Mouse (Mus musculus): ENCODE measurements around the gene Tmem178.

Tmem178 gene

GRCm38 (mm10) chr17:80944530-80945198 is at the start of gene Tmem178:
TSS of gene Tmem178 (plus strand) at chr17:80944632.
- no peak for DNase-seq (ENCODE audit: low spot score in 2 of 2)

DNA sequence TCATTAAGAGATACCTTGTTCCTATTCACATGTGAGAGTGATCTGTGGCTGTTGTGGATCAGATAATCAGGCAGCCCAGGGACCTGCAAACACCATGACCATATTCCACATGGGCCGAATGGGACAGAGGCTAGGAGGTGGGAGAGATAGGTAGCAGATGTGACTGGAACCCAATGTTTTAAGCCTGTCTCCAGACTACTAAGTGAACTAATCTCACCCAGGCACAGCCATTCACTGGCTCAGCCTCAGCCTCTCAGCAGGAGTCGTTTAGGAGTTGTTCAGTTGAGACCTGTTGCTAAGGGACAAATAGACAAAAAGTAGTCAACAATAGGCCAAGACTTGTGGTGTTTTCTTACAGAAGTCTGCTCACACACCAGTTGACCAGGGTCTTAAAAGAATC is 48.0 kb upstream of the Tmem178 start:
- DNase-seq (ENCODE audit: low spot score in 2 of 2): no peak

DNA sequence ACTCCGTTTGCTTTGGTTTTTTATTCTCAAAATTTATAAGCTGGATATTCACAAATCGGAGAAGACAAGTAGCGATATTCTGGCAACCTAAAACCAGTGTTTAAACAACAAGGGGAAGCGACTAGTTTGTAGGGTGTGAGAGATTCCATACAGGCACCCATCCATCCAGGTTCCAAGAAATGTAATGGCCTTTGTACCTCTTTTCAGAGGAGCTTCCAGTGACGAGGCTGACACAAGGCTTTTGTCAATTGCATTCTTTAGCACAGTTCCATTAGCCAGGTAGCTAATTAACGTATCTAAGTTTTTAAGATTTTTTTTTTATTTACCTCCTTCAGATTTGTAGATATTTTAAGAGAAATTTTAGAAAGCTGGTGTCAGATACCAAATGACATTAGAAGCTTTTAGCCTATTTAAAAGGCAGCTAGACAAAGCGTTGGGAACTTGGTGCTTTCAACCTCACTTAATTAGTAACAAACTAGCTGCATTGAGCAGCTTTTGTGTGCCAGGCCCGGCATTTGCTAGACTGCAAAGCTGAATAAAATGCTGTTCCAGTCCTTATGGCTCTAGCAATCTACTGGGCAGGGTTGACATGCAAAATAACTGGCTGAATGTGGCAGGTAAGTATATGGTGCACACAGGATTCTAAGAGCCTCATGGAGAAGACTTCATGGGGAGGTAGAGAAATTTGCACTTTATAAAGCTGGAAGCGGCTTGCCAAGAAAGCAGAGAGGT is 46.6 kb upstream of the Tmem178 start:
- DNase-seq (ENCODE audit: low spot score in 2 of 2): no peak

DNA sequence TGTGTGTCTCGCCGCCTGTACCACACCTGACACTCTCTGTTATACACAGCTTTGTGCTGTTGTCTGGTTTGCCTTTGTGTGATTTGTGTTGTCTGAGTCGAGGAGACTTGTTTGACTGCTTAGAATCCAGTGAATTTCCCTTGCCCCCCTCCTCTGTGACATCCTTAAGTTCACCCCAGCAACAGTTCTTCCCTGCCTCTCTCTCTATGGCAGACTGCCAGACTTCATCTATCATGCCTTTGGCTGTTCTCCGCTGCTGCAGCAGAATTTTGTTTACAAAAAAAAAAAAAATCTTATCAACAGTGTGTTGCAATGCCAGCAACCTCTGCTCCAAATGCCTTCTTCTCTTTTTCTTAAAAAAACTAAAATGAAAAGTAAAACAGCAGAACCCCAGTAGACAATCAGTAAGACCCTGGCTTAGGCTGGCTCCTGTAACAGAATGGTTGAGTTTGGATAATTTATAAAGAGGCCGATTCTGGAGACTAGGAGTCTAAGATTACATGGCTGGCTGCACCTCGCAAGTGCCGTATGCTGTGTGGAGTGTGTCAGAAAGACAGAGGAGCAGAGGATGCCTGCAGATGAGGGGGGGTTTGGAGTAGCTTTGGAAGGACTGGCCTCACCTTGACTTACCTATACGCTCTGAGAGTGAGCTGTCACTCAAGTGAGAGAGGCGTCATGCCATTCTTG is 44.8 kb upstream of the Tmem178 start:
- DNase-seq (ENCODE audit: low spot score in 2 of 2): no peak

DNA sequence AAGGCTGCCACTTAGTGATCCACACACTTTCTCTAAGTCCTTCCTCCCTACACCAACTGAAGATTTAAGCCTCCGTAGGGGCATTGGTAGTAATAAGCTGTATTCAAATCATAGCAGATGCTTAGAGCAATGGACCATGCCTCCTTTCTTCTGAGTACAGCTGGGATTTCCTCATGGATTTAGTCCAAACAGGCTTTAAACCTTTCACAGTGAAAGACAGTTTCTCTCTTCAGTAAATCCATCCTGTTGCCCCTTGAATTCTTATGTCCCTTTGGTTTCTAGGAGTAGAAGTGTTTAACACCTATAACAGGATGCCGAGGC is 44.3 kb upstream of the Tmem178 start:
- DNase-seq (ENCODE audit: low spot score in 2 of 2): no peak

DNA sequence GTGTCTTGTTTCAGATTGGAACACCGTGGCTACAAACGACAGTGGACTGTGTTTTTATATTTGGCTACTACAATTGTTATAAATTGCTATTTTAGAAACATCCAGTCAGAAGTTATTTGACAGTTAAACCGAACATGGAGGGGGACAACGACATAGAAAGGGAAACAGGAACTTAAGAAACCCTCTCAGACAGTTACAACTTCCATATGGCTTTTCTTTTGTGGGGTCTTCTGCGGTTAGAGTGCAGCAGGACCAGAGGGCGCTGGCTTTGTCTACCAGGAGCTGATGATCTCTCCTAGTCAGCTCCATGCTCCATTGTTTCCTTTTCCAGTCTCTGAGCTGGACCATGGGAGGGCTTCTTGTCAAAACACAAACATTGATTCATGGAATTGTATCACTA is 42.5 kb upstream of the Tmem178 start:
- no peak for DNase-seq (ENCODE audit: low spot score in 2 of 2)

GRCm38 (mm10) chr17:80903121-80903875 is 41.1 kb upstream of the Tmem178 start:
- no peak for DNase-seq (ENCODE audit: low spot score in 2 of 2)

GRCm38 (mm10) chr17:80904061-80904460 is 40.4 kb upstream of the Tmem178 start:
- DNase-seq (ENCODE audit: low spot score in 2 of 2): no peak

GRCm38 (mm10) chr17:80915666-80916065 is 28.8 kb upstream of the Tmem178 start:
- no peak for DNase-seq (ENCODE audit: low spot score in 2 of 2)

DNA sequence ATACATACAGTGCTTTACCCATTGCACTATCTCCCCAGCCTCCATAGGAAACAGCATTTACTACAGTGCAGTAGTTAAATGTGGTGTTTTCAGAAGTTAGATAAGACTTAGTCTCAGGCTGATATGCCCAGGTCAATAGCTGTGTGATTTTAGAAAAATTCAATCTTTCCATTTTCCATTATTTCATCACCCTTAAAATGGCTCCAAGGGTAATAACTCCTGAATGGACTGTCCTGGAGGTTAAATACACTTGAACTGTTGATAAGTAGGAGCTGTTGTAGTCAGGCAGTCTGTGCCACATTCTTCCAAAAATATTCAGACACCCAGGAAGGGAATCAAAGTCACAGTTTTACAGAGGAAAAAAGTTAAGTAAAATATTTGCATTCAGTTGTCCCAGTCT is 25.2 kb upstream of the Tmem178 start:
- no peak for DNase-seq (ENCODE audit: low spot score in 2 of 2)

DNA sequence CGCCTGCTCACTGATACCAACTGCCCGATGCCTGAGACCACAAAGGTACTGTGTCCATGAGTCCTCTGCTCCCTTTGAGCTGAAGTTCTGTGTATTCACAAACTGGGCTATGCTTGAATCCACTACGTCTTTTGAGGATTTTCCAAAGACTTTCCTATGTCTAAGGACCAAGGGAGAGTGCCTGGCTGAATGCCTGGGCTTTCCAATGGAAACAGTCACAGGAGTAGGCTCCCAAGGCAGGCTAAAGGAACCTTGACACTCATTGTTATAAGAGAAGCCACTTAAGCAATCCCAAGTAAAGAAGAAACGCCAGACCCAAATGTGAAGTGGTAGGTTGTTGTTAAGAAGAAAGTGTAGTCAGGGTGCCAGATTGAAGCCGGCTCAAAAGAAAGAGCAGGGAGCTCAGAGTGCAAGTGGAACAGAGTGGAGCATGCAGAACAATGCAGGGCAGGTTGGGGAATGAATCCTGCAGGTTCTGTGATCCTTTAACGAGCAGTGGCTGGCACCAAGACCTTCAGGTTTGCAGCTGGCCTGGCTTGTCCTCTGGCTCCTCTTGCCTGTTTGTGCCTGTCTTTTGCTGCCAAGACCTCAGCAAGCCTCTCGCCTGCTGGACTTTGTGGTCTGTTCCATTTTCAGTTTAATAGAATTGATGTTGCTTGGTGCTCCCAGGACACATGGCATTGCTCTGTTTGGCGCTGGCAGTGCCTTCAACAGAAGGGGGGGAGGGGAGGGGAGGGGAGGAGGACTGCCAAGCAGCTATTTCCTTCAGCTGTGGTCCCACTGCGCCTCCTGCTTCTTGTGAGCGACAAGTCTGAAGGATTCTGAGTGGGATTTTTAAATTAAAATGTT is 22.9 kb upstream of the Tmem178 start:
- DNase-seq (ENCODE audit: low spot score in 2 of 2): no peak

DNA sequence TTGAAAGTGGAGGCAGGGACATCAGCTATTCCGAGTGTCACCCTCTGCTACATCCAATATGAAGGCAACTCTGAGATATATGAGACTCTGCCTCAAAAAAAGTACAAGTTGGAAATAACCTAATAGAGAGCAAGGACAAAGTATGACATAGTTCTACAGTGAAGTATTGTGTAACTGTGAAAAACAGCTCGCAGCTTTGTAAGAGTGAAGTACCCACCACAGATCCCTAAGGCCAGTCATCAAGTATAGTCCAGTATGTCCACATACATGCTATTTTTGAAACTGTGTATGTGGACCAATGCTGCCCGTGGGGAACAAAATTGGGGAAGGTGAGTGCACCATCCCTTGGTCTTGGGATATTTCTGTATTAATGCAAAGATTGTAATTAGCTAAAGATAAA is 18.9 kb upstream of the Tmem178 start:
- DNase-seq (ENCODE audit: low spot score in 2 of 2): no peak

DNA sequence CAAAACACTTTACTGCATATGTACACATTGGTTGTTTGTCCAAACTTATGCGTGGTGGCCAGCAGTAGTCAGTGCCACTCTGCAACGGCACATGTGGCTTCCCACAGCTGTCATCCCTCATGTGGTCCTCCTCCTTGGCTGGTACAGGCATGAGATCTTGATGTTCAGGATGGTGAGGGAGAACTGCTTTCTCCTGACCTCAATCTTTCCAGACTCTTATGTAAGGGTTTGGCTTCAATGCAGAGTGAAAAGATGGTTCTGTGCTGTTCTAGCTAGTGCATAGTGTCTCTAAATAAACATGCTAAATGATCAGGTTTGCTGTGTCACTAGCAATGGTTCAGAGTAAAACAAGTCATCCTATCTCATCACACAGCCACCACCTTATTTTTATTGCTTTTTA is 17.3 kb upstream of the Tmem178 start:
- no peak for DNase-seq (ENCODE audit: low spot score in 2 of 2)

DNA sequence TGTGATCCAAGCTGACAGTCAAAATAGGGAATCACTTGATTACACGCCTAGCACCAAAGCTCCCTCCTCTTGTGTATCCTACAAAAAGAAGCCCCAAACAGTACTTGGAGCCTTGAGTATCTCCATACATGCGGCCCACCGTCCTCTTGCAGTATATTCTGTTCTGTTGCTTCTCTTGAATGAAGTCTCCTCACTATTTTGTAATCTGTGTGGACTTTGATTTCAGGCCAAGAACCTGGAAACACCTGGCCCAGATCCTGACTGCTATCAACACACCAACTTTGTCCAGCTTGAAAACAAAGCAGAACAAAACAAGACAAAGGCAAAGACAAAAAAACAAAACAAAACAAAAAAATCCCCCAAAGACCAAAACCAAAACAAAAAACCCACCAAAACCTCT is 11.7 kb upstream of the Tmem178 start:
- DNase-seq (ENCODE audit: low spot score in 2 of 2): no peak

- no peak for DNase-seq (ENCODE audit: low spot score in 2 of 2)
Observed at GRCm38 (mm10) chr17:80933401-80934029, 10.9 kb upstream of the Tmem178 start.

DNA sequence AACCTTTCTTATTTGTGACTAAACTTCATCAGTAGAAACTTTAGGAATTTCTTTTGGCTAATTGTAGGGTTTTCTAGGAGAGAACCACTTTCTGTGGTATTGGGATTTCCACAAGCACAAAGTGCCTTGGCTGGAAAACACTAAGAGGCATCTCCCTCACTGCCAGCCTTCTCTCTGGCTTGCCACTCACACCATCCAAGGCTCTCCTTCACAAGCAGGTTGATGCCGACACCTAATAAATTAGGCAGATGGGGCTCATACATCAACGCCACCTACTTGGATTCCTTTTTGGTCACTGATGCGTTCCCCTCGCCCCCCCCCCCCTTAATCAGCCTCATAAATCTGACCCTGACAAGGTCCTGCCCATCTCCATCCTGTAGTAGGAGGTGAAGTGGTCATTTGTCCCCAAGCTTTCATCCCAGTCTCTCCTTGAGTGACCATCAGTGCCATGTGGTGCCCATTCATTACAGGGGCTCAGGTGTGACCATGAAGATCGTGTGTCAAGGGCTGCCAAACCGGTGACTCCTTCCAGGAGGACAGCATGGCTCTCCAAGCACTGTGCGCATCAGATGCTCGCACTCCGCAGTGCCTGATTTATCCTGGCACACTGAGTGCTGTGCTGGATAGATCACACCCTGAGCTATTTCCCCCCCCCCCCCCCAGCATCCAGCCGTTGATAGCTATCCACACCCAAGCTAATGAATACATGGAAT is 8.5 kb upstream of the Tmem178 start:
- DNase-seq (ENCODE audit: low spot score in 2 of 2): no peak

DNA sequence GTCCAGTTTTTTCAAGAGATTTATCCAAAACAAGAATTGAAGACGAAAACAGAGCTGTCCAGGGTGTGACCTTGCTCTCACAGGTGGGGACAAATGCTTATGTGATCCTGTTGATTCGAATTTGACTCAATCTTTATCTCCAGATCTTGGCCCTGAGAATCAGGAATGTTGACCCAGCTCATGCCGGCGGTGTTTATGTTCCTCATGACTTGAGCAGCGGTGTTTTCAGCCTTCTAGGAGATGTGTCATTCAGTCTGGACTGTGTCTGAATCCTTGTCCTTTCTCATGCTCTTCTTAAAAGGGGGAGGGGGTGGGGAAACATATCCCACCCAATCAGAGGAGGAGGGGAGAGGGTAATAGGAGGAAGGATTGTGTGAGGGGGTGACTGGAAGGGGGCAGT is 7.9 kb upstream of the Tmem178 start:
- DNase-seq (ENCODE audit: low spot score in 2 of 2): no peak

DNA sequence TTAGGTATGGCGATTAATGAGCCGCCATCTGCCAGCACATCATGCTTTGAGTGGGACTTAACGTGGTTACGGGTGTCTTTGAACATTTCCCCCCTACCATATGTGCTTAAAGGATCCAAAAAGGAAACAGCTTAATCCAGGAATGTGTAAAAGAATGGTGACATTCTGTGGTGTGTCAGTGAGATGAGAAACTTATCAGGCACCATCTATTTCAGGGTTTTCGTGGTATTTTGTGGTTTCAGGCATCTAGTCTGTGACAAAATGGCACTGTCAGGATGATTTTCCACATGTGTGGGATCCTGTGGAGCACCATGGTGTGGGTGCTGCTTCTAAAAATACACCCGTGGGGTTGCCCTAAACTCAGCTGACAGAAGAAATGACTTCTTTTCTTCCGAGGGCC is 4.6 kb upstream of the Tmem178 start:
- DNase-seq (ENCODE audit: low spot score in 2 of 2): no peak

- no peak for DNase-seq (ENCODE audit: low spot score in 2 of 2)
Observed at GRCm38 (mm10) chr17:80941857-80942256, 2.6 kb upstream of the Tmem178 start.

GRCm38 (mm10) chr17:80943835-80944529 is 450 bp upstream of the Tmem178 start:
- no peak for DNase-seq (ENCODE audit: low spot score in 2 of 2)

Data from frontal cortex, postnatal 10 days (tissue).